Mouse (Mus musculus) cerebellum, postnatal 4 days (tissue): Measurements from ENCODE around the gene Tnni2.
A peak's percentile ranks its signal among the peaks of the same experiment; 100 is the strongest.
"Not testable (repeated sequence)": the region's sequence is repeated elsewhere in the genome, so short reads cannot be mapped to it uniquely, and the experiment has no call there.

ENCODE experiments used
- DNase-seq, 2 experiments: peaks; one replicate each; pipeline ENCODE4 v3.0.0; 2022; ENCODE audit warnings: low spot score in 2 of 2, mixed read lengths in 1 of 2

The Tnni2 gene

GRCm38 (mm10) chr7:142441585-142441984 lies at the start of gene Tnni2:
Gene Tnni2, plus strand, starts transcription at chr7:142441808.
- DNase-seq = no peak

GRCm38 (mm10) chr7:142393191-142393590 lies 48.4 kb upstream of the Tnni2 start:
- DNase-seq = no peak

DNA sequence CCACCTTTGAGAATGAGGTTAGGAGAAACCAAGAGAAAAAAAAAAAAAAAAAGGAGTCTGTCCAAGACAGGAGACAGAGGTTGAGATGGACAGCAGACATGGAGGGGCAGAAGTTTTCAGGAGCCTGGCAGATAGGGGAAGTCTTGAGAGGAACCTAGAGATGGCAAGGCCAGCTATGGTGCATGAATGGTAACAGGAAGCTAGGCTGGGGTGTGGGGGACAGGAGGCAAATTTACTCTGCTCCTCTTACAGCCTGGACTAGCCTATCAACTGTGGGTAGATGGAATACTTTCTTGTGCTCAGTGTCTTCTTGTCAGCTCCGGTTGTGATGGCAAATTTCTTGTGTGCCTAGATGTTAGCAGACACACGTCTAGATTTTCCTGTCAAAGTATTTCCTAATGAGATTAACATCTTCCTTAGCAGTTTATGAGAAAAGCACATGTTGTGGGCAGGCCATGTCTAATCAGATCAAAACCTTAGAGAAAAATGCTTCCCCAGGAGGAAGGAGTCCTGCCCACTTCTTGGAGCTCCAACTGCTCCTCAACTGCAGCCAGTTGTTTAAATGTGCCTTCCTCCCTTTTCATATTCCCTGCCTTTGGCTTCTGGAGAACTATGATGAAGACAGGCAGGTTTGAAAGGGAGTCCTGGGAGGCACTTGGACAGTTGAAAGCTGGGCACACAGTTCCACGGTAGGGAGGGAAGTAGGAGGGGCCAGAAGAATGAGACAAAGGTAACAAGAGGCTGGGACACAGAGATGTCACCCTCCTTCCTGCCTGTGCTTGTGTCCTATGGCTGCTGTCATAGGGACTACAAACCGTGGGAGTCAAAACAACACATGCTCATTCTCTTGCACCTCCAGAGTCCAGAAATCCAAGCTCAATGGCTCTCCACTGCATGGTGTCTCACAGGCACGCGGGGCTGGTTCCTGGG lies 47.1 kb upstream of the Tnni2 start:
- no peak for DNase-seq

DNA sequence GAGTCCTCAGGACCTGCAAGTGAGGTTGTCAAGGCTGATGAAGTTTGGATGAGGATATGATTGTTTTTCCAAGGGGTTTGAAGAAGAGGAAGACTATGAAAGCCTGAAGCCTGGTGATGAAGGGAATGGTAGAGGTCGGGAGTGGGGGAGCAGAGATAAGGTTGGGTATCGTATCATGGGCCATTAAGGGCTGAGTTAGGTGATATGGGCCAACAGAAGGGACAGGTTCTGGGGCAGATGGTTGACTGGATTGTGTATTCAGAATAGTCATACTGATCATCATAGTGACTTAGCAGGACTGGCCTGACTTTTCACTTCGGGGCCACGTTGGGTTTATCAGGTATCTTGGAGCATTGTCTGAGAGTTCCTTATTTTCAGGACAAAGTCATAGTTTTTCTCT lies 46.1 kb upstream of the Tnni2 start:
- no peak for DNase-seq

GRCm38 (mm10) chr7:142396611-142397010 lies 45.0 kb upstream of the Tnni2 start:
- DNase-seq = no peak

DNA sequence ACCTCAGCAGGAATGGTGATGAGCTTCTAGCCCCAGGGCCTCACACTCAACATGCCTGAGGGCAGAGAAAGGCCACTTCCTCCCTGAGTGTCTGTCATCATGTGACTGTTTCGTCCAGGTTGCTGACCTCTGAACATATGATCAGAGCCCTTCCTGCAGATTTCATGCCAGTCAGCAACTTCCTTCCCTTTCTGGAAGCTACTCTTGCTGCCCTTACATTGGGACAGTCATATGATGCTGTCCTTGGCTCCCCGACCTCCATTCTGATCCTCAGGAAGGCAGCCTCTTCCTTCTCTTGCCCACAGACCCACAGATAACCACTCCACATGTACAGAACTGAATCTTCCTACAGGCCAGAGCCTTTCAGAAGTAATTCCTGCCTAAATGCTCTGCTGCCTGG lies 43.6 kb upstream of the Tnni2 start:
- DNase-seq = no peak

DNA sequence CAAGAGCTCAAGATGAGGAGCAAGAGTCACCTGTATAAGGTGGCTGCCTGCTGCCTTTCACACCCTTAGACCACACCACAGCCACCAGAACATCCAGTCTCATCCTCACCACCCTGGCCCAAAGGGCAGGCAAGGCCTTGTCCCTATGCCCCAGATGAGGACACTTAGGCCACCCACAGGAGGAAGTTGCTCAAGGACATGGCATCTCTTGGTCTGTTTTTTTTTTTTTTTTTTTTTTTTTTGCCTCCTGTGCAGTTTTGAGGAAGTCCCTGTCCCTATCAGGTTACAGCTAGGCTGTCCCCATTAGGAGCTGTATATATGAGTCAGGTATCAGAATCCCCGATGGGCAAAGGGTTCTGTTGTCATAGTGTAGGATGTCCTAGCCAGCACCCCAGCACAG lies 42.4 kb upstream of the Tnni2 start:
- no peak for DNase-seq

DNA sequence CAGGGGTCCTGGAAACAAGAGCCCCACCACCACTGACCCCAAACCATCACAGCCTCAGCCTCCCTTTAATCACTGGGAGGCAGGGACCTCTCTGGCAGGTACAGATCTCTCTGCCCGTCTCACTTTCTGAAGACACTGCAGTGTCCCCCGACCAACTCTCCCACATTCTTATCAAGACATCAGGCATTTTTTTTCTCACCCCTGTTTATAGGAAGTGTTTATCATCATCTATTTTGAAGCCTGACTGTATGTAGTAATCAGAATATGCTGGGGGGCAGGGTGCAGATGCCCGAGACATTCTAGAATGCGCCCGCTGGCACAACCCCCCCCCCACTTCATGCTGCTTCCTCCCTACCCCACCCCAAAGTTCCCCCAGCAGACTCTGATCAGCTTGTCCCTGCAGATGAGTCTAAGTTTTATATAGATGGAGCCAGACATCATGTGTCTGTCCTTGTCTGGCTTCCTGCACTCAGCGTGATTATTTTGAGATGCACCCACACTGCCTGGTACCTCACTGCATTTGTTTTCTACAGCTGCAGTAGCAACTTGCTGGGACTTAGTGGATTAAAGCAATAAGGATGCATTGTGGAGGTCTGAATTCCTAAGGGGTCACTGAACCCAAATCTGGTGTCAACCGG lies 41.4 kb upstream of the Tnni2 start:
- DNase-seq = no peak

GRCm38 (mm10) chr7:142400750-142401142 lies 40.9 kb upstream of the Tnni2 start:
- DNase-seq = no peak

- DNase-seq = no peak
These were observed 38.0 kb upstream of the Tnni2 start for GRCm38 (mm10) chr7:142403591-142403990.

DNA sequence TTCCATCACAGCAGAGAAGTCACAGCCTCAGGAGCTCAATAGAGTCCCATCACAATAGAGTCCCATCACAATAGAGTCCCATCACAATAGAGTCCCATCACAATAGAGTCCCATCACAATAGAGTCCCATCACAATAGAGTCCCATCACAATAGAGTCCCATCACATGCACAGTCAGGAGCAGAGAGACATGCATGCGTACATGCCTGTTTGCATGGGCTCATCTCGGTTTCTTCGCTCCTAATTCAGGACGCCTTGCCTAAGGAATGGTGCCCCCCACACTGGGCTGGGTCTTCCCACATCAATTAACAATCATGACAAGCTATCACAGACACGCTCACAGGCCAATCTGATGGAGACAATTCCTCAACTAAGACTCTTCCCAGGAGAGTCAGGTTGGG lies 36.5 kb upstream of the Tnni2 start:
- DNase-seq = not testable (repeated sequence)

GRCm38 (mm10) chr7:142407935-142408334 lies 33.7 kb upstream of the Tnni2 start:
- DNase-seq = no peak

- no peak for DNase-seq
These were observed 32.9 kb upstream of the Tnni2 start for GRCm38 (mm10) chr7:142408686-142409085.

- DNase-seq = no peak
These were observed 32.0 kb upstream of the Tnni2 start for GRCm38 (mm10) chr7:142409603-142410002.

DNA sequence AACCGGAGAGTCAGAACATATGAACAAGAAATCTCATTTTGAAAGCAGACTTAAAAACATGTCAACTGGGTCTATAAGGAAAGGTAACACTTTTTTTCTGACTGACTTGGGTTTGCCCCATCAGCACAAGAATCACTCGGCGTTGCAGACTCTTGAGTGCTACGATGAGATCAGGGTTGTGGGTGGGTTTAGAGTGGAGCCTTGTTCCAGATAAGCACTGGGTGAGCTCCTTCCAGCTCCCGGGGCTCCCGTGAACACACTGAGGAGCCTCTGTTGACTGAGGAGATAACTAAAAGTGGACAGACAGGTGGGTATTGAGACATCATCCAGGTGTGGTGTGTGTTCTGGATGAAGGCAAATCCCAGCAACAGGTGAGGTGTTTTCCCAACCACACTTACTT lies 28.3 kb upstream of the Tnni2 start:
- DNase-seq = no peak

DNA sequence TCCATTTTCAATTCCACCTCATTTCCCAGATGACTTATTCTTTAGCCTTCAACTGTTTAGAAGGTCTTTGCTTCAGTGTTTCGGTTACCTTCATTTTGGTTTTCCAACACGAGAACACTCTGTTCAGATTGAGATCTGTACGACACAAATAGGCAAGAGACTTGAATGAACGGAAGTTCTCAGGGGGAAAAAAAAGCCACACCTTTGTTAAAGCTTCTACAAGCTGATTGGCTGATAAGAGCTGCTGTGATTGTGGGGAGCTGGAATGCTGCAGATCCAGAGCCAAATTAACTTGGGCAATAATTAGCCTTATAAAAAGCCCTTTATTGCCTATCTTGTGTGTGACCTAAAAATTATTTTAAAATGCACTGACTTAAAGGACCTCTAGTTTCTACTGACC lies 26.3 kb upstream of the Tnni2 start:
- no peak for DNase-seq

DNA sequence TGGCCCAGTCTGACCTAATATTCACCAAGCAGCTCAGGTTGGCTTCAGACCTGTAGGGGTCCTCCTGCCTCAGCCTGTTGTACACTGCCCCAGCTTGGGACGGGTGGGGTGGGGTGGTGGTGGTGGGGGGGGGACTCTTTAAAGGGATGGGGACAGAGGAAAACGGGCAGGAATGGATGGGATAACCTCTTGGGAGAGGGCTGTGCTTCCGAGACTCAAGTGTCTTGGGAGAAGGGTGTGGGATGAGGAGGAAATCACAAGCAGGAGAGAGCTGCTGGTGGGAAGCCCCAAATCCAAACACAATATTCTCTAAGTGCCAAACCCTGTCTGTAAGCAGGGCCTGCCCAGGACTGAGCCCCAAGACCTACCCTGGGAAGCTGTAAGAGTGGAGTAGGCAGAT lies 25.4 kb upstream of the Tnni2 start:
- no peak for DNase-seq

- DNase-seq = no peak
These were observed 23.6 kb upstream of the Tnni2 start for GRCm38 (mm10) chr7:142418027-142418426.

GRCm38 (mm10) chr7:142418679-142419078 lies 22.9 kb upstream of the Tnni2 start:
- DNase-seq = no peak

- DNase-seq = no peak
These were observed 21.7 kb upstream of the Tnni2 start for GRCm38 (mm10) chr7:142419887-142420286.

DNA sequence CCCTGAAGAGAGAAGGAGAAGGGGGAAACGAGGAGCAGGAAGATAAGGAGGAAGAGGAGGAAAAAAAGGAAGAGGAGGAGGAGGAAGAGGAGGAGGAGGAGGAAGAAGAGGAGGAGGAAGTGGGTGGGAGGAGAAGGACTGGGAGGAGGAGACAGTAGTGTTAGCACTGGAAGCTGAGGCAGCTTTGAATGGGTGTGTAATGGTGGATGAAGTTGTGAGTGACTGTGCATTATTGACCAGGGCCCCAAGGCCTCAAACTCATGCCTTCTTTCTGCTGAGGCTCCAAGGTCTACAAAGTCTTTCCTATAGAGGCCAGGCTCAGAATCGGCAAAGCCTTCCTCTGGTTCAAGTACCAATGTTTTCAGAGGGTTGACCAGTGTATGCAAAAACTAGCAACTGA lies 19.8 kb upstream of the Tnni2 start:
- no peak for DNase-seq

DNA sequence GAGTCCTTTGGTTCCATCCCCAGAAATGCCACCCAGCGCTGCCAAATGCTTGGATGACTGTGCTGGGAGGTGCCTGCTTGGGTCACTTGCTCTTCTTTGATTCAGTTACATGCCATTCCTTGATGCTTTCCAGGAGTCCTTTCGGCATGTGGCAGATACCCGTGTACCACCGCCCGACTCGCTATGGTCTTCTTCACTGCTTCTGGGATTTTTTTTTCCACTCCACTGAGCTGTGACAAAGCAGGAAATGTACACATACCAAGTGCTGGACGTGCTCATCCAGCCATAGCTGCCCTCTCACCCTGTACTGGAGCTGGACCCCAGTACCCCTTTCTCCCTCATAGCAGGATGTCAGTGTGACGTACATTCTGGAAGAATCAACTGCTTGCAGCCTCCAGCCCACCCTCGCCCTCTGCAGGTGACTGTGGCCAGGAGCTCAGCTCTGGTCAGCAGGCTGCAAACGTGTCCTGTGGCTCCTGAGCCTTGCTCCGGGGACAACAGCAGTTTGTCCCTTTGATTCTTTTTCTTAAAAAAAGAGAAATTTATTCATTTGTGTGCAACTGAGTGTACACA lies 15.9 kb upstream of the Tnni2 start:
- DNase-seq = no peak

- DNase-seq = peak; percentile 40 to 60
These were observed 13.4 kb upstream of the Tnni2 start for GRCm38 (mm10) chr7:142428213-142428612.
